Mouse (Mus musculus) neural tube, embryonic 13.5 days (tissue): ENCODE data around the gene Cdk19. TPM values are rescaled to one million over a fixed set of nuclear protein-coding genes. Genes with fewer than 3 reads are reported as not detected.

ENCODE experiments used
- polyA plus RNA-seq: library from polyadenylated mRNA; unstranded; fragments of >200 nt; fragmentation: Nextera tagmentation; extraction: Ambion mirVana; gene quantifications from 2 replicates; pipeline ENCODE4 v1.2.1, GENCODE M21; 2015

Gene Cdk19
- polyA plus RNA-seq, 1 experiment from 2014 or later: 11.1 TPM

Other genes with a start within 250 kb of the Cdk19 start
- 2.7 and 2.9 TPM in 2 replicates for gene Slc16a10, start 197.3 kb upstream of the Cdk19 start, polyA plus RNA-seq
- 83.9 and 84.4 TPM in 2 replicates for gene Rpf2, start 92.5 kb upstream of the Cdk19 start, polyA plus RNA-seq
- 106 and 108 TPM in 2 replicates for gene Gtf3c6, start 81.5 kb upstream of the Cdk19 start, polyA plus RNA-seq
- 40.6 and 44.4 TPM in 2 replicates for gene Amd1, start 37.4 kb upstream of the Cdk19 start, polyA plus RNA-seq
- not detected in 2 replicates for gene Slc22a16, start 230.8 kb downstream of the Cdk19 start, polyA plus RNA-seq